Mouse (Mus musculus): Measurements from ENCODE around the gene Olfr1257.

DNA sequence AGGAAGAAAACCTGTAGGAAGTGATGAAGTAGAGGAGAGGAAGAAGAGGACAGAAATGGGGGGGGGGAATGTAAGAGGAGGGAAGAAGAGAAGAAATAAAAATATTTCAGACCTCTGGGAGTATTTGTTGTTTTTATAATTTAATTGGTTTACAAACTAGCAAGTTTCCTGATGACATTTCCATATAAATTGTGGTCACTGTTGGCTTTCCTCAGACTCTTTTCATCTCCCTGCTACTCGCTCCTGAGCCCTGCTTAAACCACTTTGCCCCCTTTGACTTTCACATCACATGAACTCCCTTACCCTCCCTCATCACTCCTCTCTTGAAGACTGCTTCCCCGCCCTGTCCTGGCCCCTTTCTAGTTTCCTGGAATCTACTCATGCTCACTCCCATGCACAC, 36.8 kb upstream of the Olfr1257 start, which contains the start of gene Olfr1256:
- TF ChIP-seq CTCF (IDR thresholded peaks at IDR 0.05; ENCODE audit: borderline replicate concordance, insufficient read depth, low read depth, low read length): no peak
- no peak for TF ChIP-seq POLR2A (IDR thresholded peaks at IDR 0.05; ENCODE audit: borderline replicate concordance, insufficient read depth, low read length)

Measured in cerebellum, adult 2 months (tissue).